Comparison of ENCODE assay signal across 12 mouse cellular contexts in the genomic region with DNA sequence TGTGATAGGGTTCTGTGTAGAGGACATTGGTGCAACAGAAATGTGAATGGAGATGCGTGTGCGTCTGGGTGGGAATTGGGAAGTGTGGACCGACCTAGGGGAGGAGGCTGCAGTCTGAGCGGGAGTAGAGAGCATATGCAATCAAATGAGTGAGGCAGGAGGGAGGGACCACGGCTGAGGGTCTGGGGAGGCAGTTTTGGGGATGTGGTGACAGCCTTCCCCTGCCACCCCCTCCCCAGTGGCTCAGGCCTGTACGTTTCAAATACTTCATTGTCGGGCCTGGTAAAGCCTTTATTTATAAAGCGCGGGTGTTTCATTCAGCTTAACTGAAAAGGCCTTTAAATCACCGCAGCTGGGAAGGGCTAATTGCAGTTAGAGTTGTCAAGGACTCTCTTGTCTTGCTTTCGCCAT. TPM values are rescaled to one million over a fixed set of nuclear protein-coding genes. Genes with fewer than 3 reads are reported as not detected.
DNase-seq lines count a peak whose midpoint lies in the region; ATAC-seq and TF ChIP-seq lines count a peak whose summit lies in the region.
"Had no signal": no experiment of that assay in that cellular context is flagged by ENCODE, and none has a peak within 500 bp of the region (broad histone marks: within the 10 kb centered on the region; RNA-seq: fewer than 3 reads in every experiment).

No protein-coding gene starts in this region.

- WGBS in forebrain, embryonic 14.5 days = under 1% methylated on average over 11 of the region's 11 CpGs
- WGBS in limb, embryonic 11.5 days = 2% methylated on average over 11 of the region's 11 CpGs
- 3% methylated on average over 11 of the region's 11 CpGs for WGBS in neural tube, embryonic 12.5 days
- WGBS in heart, embryonic 12.5 days = 13% methylated on average over 11 of the region's 11 CpGs

- TF ChIP-seq CTCF in cortical plate, adult 2 months (IDR thresholded peaks at IDR 0.05; ENCODE audit: extremely low read depth, insufficient read depth, low read length) = no peak

- H3K9me3 ChIP-seq in forebrain, embryonic 14.5 days (replicated peaks; ENCODE audit: control insufficient read depth, low read length) = no peaks in the 10 kb centered on the region
- H3K9me3 ChIP-seq in limb, embryonic 11.5 days (ENCODE audit: control insufficient read depth, low read length) = no peaks in the 10 kb centered on the region
- H3K9me3 ChIP-seq in neural tube, embryonic 12.5 days = 0 out of 2 replicates have a peak, but pooled peaks cover 5% of the 10 kb centered on the region
- no peaks in the 10 kb centered on the region for H3K9me3 ChIP-seq in heart, embryonic 12.5 days (replicated peaks)

- 0 out of 2 replicates have a peak, but pooled peaks cover 5% of the 10 kb centered on the region for H3K4me1 ChIP-seq in cortical plate, adult 2 months (ENCODE audit: control insufficient read depth, insufficient read depth, low read length)
- H3K4me1 ChIP-seq in forebrain, embryonic 14.5 days (ENCODE audit: control insufficient read depth, insufficient read depth, low read length) = peaks cover 34% of the 10 kb centered on the region
- H3K4me1 ChIP-seq in limb, embryonic 11.5 days (ENCODE audit: control insufficient read depth, insufficient read depth, low read length) = peaks cover 10% of the 10 kb centered on the region
- H3K4me1 ChIP-seq in neural tube, embryonic 12.5 days = peaks cover 36% of the 10 kb centered on the region
- H3K4me1 ChIP-seq in heart, embryonic 12.5 days (replicated peaks) = peaks cover 9% of the 10 kb centered on the region; the same call in 1 of the 2 replicates

- peak; percentile 90 for ATAC-seq in forebrain, embryonic 14.5 days
- ATAC-seq in limb, embryonic 11.5 days (ENCODE audit: insufficient number of reproducible peaks, low FRiP score, low TSS enrichment, low read depth) = peak; percentile 31; the same call in 1 of the 2 replicates
- ATAC-seq in neural tube, embryonic 12.5 days (ENCODE audit: low FRiP score, low read depth) = peak; percentile 75
- no peak for ATAC-seq in heart, embryonic 12.5 days (ENCODE audit: insufficient number of reproducible peaks, low FRiP score)

- no peak overlapping the region for H3K9ac ChIP-seq in forebrain, embryonic 14.5 days (ENCODE audit: low read length)
- no peak overlapping the region for H3K9ac ChIP-seq in limb, embryonic 11.5 days (ENCODE audit: low read length)
- no peak overlapping the region for H3K9ac ChIP-seq in neural tube, embryonic 12.5 days
- no peak overlapping the region for H3K9ac ChIP-seq in heart, embryonic 12.5 days
- H3K9ac ChIP-seq: lung, embryonic 14.5 days had no signal

- peak overlapping the region; percentile 28; the same call in 1 of the 2 replicates for H3K4me2 ChIP-seq in forebrain, embryonic 14.5 days (ENCODE audit: low read length)
- H3K4me2 ChIP-seq in limb, embryonic 11.5 days (ENCODE audit: low read depth, severe bottlenecking) = no peak overlapping the region
- H3K4me2 ChIP-seq in neural tube, embryonic 12.5 days (replicated peaks) = peak overlapping the region; percentile 26
- no peak overlapping the region for H3K4me2 ChIP-seq in heart, embryonic 12.5 days
- H3K4me2 ChIP-seq: lung, embryonic 14.5 days had no signal

- 0 out of 2 replicates have a peak overlapping the region, but pooled peaks have one; percentile 42 for H3K27ac ChIP-seq in cortical plate, adult 2 months (ENCODE audit: insufficient read depth, low read length)
- H3K27ac ChIP-seq in forebrain, embryonic 14.5 days (ENCODE audit: low read depth, low read length) = peak overlapping the region; percentile 71
- no peak overlapping the region for H3K27ac ChIP-seq in limb, embryonic 11.5 days (replicated peaks; ENCODE audit: low read depth, low read length)
- no peak overlapping the region for H3K27ac ChIP-seq in neural tube, embryonic 12.5 days
- no peak overlapping the region for H3K27ac ChIP-seq in heart, embryonic 12.5 days (ENCODE audit: poor library complexity, severe bottlenecking)

- no peak for TF ChIP-seq POLR2A in cortical plate, adult 2 months (IDR thresholded peaks at IDR 0.05; ENCODE audit: extremely low read depth, insufficient read depth, low read length)

- 0 out of 2 replicates have a peak, but pooled peaks cover 7% of the 10 kb centered on the region for H3K27me3 ChIP-seq in forebrain, embryonic 14.5 days (replicated peaks; ENCODE audit: control insufficient read depth, insufficient read depth, low read length)
- peaks cover 42% of the 10 kb centered on the region for H3K27me3 ChIP-seq in limb, embryonic 11.5 days (ENCODE audit: control insufficient read depth, insufficient read depth, low read length)
- peaks cover 56% of the 10 kb centered on the region for H3K27me3 ChIP-seq in neural tube, embryonic 12.5 days (replicated peaks)
- H3K27me3 ChIP-seq in heart, embryonic 12.5 days (replicated peaks) = peaks cover 70% of the 10 kb centered on the region

- no peaks in the 10 kb centered on the region for H3K36me3 ChIP-seq in forebrain, embryonic 14.5 days (ENCODE audit: control insufficient read depth, insufficient read depth, low read length)
- no peaks in the 10 kb centered on the region for H3K36me3 ChIP-seq in limb, embryonic 11.5 days (ENCODE audit: control insufficient read depth, insufficient read depth, low read length)
- no peaks in the 10 kb centered on the region for H3K36me3 ChIP-seq in neural tube, embryonic 12.5 days
- H3K36me3 ChIP-seq in heart, embryonic 12.5 days = no peaks in the 10 kb centered on the region

- no peak overlapping the region for H3K4me3 ChIP-seq in cortical plate, adult 2 months (ENCODE audit: insufficient read depth, low read length)
- H3K4me3 ChIP-seq in forebrain, embryonic 14.5 days (ENCODE audit: low read depth, low read length) = no peak overlapping the region
- no peak overlapping the region for H3K4me3 ChIP-seq in limb, embryonic 11.5 days (ENCODE audit: low read depth, low read length)
- H3K4me3 ChIP-seq in neural tube, embryonic 12.5 days = no peak overlapping the region
- no peak overlapping the region for H3K4me3 ChIP-seq in heart, embryonic 12.5 days

- intact Hi-C loops in left cerebral cortex, postnatal 4 days (cut with DNase I) = no loop called here

- peak; percentile 92 for DNase-seq in forebrain, embryonic 14.5 days (ENCODE audit: low spot score)
- DNase-seq in limb, embryonic 11.5 days (ENCODE audit: low spot score) = peak; percentile 46
- no peak for DNase-seq in spleen, adult 12 weeks (ENCODE audit: low spot score)
- DNase-seq in urinary bladder, postnatal 4 days (ENCODE audit: low spot score in 2 of 2) = no peak
- no peak for DNase-seq in left cerebral cortex, postnatal 4 days
- DNase-seq: gastrocnemius, postnatal 25 days; heart, postnatal 10 days; lung, embryonic 14.5 days; right cerebral cortex, postnatal 25 days had no signal

RNA-seq across cellular contexts. Expression of gene Grik3, which starts 44.5 kb away (rescaled TPM):
- 27.5 and 29.5 TPM in 2 replicates for polyA plus RNA-seq in cortical plate, adult 2 months (2012; rRNA removed)
- polyA plus RNA-seq in forebrain, embryonic 14.5 days (2014; fragmentation: Nextera tagmentation; extraction: Ambion mirVana) = 4.3 and 5.7 TPM in 2 replicates
- polyA plus RNA-seq in limb, embryonic 11.5 days (2014; fragmentation: Nextera tagmentation; extraction: Ambion mirVana) = not detected in 2 replicates
- 3.3 and 3.5 TPM in 2 replicates for polyA plus RNA-seq in neural tube, embryonic 12.5 days (2016; fragmentation: Nextera tagmentation; extraction: Ambion mirVana)
- 0.23 and 0.30 TPM in 2 replicates for polyA plus RNA-seq in heart, embryonic 12.5 days (2016; fragmentation: Nextera tagmentation; extraction: Ambion mirVana)
- total RNA-seq in left cerebral cortex, postnatal 4 days (2021) = 10 to 100 TPM; 64.9 to 68.8 TPM
- polyA plus RNA-seq: lung, embryonic 14.5 days had no signal

Comparison
In these comparisons a context has a peak if more than half of its experiments do, and no peak if none do; other contexts are left out.
1. H3K27ac ChIP-seq: peak in cortical plate, adult 2 months (single experiment) and forebrain, embryonic 14.5 days (single experiment); none in limb, embryonic 11.5 days (single experiment), neural tube, embryonic 12.5 days (single experiment) and heart, embryonic 12.5 days (single experiment).
2. DNase-seq: peak in forebrain, embryonic 14.5 days (single experiment) and limb, embryonic 11.5 days (single experiment); none in spleen, adult 12 weeks (single experiment), urinary bladder, postnatal 4 days (0 of 2) and left cerebral cortex, postnatal 4 days (single experiment).
3. H3K4me2 ChIP-seq: peak in forebrain, embryonic 14.5 days (single experiment) and neural tube, embryonic 12.5 days (single experiment); none in limb, embryonic 11.5 days (single experiment) and heart, embryonic 12.5 days (single experiment).